Mouse (Mus musculus): ENCODE data around the gene Sprtn. TPM values are rescaled to one million over a fixed set of nuclear protein-coding genes. Genes with fewer than 3 reads are reported as not detected.

The Sprtn gene
- polyA plus RNA-seq (2015; fragmentation: Nextera tagmentation; extraction: Ambion mirVana), result 3.9 and 5.2 TPM in 2 replicates

DNA sequence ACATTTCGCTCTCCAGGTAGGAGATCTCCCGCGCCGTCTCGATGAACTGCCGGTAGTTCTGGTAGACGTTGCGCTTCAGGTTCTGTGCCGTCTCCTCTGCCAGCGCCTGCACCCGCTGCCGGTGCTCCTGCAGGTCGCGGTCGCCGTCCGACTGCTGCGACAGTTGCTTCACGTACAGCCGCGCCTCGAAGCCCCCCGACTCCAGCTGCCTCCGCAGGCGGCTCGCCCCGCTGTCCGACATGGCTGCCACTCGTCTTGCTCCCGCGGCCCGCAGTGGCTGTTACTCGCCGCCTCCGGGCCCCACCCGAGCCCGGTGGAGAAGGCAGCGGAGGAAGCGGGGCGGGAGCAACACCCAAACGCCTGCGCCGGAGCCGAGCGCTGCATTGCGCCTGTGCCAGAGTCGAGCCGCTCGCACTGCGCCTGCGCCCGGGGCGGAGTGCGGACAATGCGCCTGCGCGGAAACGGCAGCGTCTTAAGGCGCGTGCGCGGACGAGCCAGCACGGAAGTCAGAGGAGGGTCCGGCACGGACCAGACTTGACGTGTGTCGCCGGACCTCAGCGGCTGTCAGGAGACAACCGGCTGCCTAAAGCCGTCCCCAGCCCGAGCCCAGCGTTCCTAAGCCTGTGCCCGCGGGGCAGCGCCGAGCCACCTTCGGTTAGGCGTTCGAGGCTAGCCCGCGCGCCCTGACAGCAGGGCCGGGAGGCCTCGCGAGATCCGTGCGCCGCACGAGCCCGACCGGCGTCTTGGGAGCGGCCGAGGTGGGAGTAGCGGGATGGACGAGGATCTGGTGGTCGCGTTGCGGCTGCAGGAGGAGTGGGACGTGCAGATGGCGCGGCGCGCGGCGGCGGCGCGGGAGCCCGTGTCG, at the start of gene Sprtn, which contains the start of gene Exoc8:
TSS of gene Sprtn (plus strand) at position 501 of the 865 bp plus-strand sequence.
TSS of gene Exoc8 (minus strand) at position 320 of the 865 bp plus-strand sequence.

DNA sequence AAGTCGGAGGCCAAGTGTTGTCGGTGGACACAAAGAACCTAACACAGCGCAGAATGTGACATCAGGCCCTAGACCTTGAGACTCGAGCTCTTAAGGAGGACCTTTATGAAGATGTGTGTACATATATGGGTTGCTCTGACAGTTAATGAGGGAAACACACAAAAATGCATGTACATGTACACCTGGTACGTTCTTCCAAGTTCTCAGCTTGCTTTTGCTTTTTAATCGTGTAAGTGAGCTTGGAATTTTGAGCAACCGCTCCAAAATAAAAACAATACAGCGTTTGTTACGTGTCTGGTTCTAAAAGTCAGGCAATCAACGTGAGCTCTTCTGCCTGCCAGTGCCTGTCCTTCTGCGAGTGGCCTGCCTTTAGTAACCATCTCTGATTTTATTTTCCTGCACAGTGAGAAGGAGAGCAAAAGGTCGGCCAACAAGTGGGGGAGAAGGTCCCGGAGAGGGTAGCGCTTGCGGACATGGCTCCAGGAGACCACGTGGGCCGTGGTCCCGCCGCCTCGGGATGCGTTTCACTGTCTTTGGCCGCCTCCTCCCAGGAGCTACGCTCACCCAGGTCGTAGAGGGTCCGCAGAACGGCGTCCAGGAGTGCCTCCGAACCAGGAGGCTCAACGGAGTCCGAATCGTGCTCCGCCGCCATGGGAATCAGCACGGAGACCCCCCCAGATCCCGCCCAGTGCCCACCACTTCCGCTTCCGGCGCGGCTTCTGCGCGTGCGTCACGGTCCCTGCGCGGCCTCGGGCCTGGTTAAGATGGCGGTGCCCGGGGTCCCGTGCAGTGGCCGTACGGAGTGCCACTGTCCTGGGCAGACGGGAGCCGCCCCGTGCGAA, 35.1 kb upstream of the Sprtn start, which contains the start of the genes Gnpat and 2810004N23Rik:
TSS of gene Gnpat (plus strand) at position 713 of the 842 bp plus-strand sequence.
TSS of gene 2810004N23Rik (minus strand) at position 800 of the 842 bp plus-strand sequence.

DNA sequence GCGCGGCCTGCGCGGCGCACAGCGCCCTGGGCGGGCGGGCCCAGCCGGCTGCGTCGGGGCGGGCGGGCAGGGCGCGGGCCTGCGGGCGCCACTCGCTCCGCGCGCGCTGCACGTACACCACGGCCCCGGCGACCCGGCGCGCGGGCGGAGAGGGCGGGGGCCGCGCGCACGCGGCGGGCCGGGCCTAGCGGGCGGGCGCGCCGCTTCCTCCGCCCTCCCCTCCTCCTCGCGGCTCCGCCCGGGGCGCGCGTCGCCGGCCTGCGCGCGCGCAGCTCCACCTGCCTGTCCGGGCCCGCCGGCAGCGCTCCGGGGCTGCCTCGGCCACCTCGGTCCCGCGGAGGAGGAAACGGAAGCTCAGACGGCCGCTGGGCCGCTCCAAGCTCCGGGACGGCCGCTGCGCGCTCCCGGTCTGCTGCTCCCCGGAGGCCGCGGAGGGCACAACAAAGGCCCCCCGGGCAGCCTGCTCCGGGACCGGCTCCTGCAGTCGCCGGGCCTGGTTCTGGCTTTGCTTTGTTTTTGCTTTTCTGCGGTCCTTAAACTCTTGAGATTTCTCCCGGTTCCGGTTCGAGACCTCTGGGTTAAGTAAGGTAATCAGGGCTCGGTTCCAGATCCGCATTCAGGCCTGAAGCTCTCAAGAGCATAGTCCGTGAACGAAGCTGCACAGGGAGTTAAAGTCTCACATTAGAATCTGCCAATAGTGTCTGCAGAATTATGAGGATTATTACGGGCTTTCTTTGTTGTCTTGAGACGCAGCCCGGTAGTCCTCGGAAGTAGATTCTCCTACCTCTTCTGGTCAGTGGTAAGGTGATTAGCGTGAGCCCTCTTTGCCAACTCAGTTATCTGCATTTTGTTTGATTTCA, 51.8 kb downstream of the Sprtn start, which contains the start of gene Egln1:
TSS of gene Egln1 (minus strand) at position 116 of the 860 bp plus-strand sequence.

Other genes starting within 250 kb of the Sprtn start
- 14.7 and 17.0 TPM in 2 replicates for gene 2310022B05Rik, start 234.5 kb upstream of the Sprtn start, polyA plus RNA-seq (2015; fragmentation: Nextera tagmentation; extraction: Ambion mirVana)
- gene Ttc13, start 175.9 kb upstream of the Sprtn start, polyA plus RNA-seq (2015; fragmentation: Nextera tagmentation; extraction: Ambion mirVana), result 19.0 and 20.0 TPM in 2 replicates
- 6.9 and 7.2 TPM in 2 replicates for gene Arv1, start 175.7 kb upstream of the Sprtn start, polyA plus RNA-seq (2015; fragmentation: Nextera tagmentation; extraction: Ambion mirVana)
- gene Fam89a, start 146.1 kb upstream of the Sprtn start, polyA plus RNA-seq (2015; fragmentation: Nextera tagmentation; extraction: Ambion mirVana), result 0.64 and 2.0 TPM in 2 replicates
- 0.04 and 0.07 TPM in 2 replicates for gene Trim67, start 104.8 kb upstream of the Sprtn start, polyA plus RNA-seq (2015; fragmentation: Nextera tagmentation; extraction: Ambion mirVana)
- gene Gnpat, start 34.9 kb upstream of the Sprtn start, polyA plus RNA-seq (2015; fragmentation: Nextera tagmentation; extraction: Ambion mirVana), result 103 and 107 TPM in 2 replicates
- gene 2810004N23Rik, start 34.8 kb upstream of the Sprtn start, polyA plus RNA-seq (2015; fragmentation: Nextera tagmentation; extraction: Ambion mirVana), result 42.7 and 43.1 TPM in 2 replicates
- 3.7 and 3.9 TPM in 2 replicates for gene Exoc8, start 181 bp upstream of the Sprtn start, polyA plus RNA-seq (2015; fragmentation: Nextera tagmentation; extraction: Ambion mirVana)
- 10.0 TPM in 2 replicates for gene Egln1, start 51.4 kb downstream of the Sprtn start, polyA plus RNA-seq (2015; fragmentation: Nextera tagmentation; extraction: Ambion mirVana)
- gene Tsnax, start 115.1 kb downstream of the Sprtn start, polyA plus RNA-seq (2015; fragmentation: Nextera tagmentation; extraction: Ambion mirVana), result 82.3 and 83.9 TPM in 2 replicates
- 0.97 and 1.4 TPM in 2 replicates for gene Disc1, start 156.3 kb downstream of the Sprtn start, polyA plus RNA-seq (2015; fragmentation: Nextera tagmentation; extraction: Ambion mirVana)